Mouse (Mus musculus) forebrain, embryonic 13.5 days (tissue): ENCODE data around the gene Olfr960. TPM values are rescaled to one million over a fixed set of nuclear protein-coding genes. Genes with fewer than 3 reads are reported as not detected.

ENCODE experiments used
- ATAC-seq: fragments of 200-750 bp; cut with Nextera tagmentation; 2 replicates; pipeline ENCODE4 v1.8.0; 2017
- H3K27ac ChIP-seq: fragments of 300-500 bp; sonication (generic); 2 replicates; pipeline ENCODE4 v1.5.1; 2015; ENCODE audit warnings: inconsistent platforms, mild to moderate bottlenecking, moderate library complexity
- H3K27me3 ChIP-seq: fragments of 300-500 bp; sonication (generic); 2 replicates; pipeline ENCODE4 v1.6.1; 2015; ENCODE audit warnings: mild to moderate bottlenecking, inconsistent platforms
- H3K36me3 ChIP-seq: fragments of 300-500 bp; sonication (generic); 2 replicates; pipeline ENCODE4 v1.6.1; 2015; ENCODE audit warnings: mild to moderate bottlenecking, inconsistent platforms; ENCODE audit not compliant: poor library complexity, severe bottlenecking
- H3K4me1 ChIP-seq: fragments of 300-500 bp; sonication (generic); 2 replicates; pipeline ENCODE4 v1.6.1; 2015; ENCODE audit warnings: inconsistent platforms
- H3K4me2 ChIP-seq: fragments of 300-500 bp; sonication (generic); 2 replicates; pipeline ENCODE4 v1.6.1; 2015; ENCODE audit warnings: inconsistent platforms, mild to moderate bottlenecking, moderate library complexity
- H3K4me3 ChIP-seq: fragments of 300-500 bp; sonication (generic); 2 replicates; pipeline ENCODE4 v1.5.1; 2015; ENCODE audit warnings: mild to moderate bottlenecking, inconsistent platforms
- H3K9ac ChIP-seq: fragments of 300-500 bp; sonication (generic); 2 replicates; pipeline ENCODE4 v1.6.1; 2015; ENCODE audit warnings: mild to moderate bottlenecking, inconsistent platforms
- H3K9me3 ChIP-seq: fragments of 300-500 bp; sonication (generic); replicated peaks from 2 replicates; pipeline ENCODE4 v1.6.1; 2016; ENCODE audit warnings: inconsistent platforms
- WGBS: fragments of 180-500 bp; shearing (Covaris S2); methylation state at CpG from one replicate; pipeline ENCODE4 v1.1.7; 2015; 5-methylcytosine and 5-hydroxymethylcytosine counted together
- polyA plus RNA-seq: library from polyadenylated mRNA; unstranded; fragments of >200 nt; fragmentation: Nextera tagmentation; extraction: Ambion mirVana; gene quantifications from 2 replicates; pipeline ENCODE4 v1.2.1, GENCODE M21; 2015

The Olfr960 gene
- not detected in 2 replicates for polyA plus RNA-seq

DNA sequence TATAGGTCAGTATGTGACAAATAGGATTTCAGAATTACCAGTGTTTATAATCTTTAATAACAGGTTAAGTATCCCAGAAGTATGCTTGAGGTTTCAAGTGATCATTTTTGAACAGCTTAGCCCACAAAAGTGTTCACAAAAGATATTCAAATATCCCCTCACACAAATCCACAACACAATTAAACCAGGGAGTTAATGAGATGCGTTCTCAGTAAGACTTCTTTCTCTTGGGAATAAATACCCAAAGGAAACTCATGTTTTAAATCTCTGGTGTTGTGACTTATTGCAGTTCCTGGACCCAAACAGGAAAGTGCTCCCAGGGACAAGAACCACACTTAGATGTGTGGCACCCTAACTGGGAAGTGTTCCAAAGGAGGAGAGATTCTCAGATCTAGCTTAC lies at the start of gene Olfr960:
Olfr960 (plus strand) TSS at position 301 of the 400 bp plus-strand sequence.
- Histone ChIP-seq H3K9ac (no peak within 1 kb of the TSS), H3K27me3 (no peaks in the 10 kb centered on the region), H3K4me3 (no peak within 1 kb of the TSS), H3K9me3 (no peaks in the 10 kb centered on the region; the same call in 1 of the 2 replicates), H3K27ac (no peak within 1 kb of the TSS), H3K4me1 (no peaks in the 10 kb centered on the region), H3K36me3 (no peaks in the 10 kb centered on the region), H3K4me2 (no peak within 1 kb of the TSS)
- ATAC-seq: no peak
- 35% methylated on average over 1 of the region's 1 CpGs for WGBS

DNA sequence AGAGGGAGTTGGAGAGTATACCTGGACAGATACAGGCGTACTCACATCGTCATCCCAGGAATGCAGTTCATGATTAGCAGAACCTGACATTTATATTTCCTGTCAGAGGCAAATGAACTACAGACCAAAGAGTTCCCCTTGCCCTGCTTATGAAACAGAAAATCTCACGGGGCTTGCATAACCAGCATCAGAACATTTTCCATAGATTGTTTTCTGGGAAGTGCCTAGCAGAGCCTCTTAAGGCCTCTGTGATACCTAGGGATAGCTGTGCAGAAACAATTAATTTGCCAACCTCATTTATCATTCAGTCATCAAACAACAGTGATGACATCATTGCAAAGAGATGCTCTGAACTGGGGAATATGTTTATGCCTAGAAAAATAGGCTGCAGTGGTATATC lies 45.7 kb upstream of the Olfr960 start, which contains the start of gene Olfr959:
Olfr959 (minus strand) TSS at position 101 of the 400 bp plus-strand sequence.
- no peak within 1 kb of the TSS for H3K4me2 ChIP-seq
- no peak within 1 kb of the TSS for H3K9ac ChIP-seq
- H3K36me3 ChIP-seq: no peaks in the 10 kb centered on the region
- H3K4me3 ChIP-seq: no peak within 1 kb of the TSS
- H3K9me3 ChIP-seq: no peaks in the 10 kb centered on the region
- H3K4me1 ChIP-seq: no peaks in the 10 kb centered on the region
- no peaks in the 10 kb centered on the region for H3K27me3 ChIP-seq
- H3K27ac ChIP-seq: no peak within 1 kb of the TSS
- ATAC-seq: no peak
- 92% methylated on average over 3 of the region's 3 CpGs for WGBS

DNA sequence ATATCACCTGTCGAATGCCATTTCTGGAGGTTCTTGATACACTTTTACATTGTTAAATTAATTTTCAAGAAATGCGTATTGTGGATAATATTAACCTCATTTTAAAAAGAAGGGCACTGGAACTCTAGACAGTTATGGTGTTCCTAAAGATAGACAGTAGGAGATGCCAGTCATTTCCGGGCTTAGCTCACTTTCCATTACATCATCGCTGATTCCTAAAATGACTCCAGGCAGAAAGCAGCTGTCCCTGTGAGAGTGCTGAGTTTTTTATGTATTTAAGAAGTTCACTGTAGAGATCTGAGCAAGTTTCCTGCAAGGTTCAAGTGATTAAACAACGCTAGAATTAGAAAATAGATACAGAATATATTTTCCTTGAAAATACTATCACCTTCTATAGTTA lies 44.1 kb upstream of the Olfr960 start:
- Histone ChIP-seq H3K9ac (no peak overlapping the region), H3K4me3 (no peak overlapping the region), H3K4me2 (no peak overlapping the region), H3K27me3 (no peaks in the 10 kb centered on the region), H3K27ac (no peak overlapping the region), H3K4me1 (no peaks in the 10 kb centered on the region), H3K9me3 (no peaks in the 10 kb centered on the region), H3K36me3 (no peaks in the 10 kb centered on the region)
- no peak for ATAC-seq
- WGBS: 91% methylated on average over 5 of the region's 5 CpGs

DNA sequence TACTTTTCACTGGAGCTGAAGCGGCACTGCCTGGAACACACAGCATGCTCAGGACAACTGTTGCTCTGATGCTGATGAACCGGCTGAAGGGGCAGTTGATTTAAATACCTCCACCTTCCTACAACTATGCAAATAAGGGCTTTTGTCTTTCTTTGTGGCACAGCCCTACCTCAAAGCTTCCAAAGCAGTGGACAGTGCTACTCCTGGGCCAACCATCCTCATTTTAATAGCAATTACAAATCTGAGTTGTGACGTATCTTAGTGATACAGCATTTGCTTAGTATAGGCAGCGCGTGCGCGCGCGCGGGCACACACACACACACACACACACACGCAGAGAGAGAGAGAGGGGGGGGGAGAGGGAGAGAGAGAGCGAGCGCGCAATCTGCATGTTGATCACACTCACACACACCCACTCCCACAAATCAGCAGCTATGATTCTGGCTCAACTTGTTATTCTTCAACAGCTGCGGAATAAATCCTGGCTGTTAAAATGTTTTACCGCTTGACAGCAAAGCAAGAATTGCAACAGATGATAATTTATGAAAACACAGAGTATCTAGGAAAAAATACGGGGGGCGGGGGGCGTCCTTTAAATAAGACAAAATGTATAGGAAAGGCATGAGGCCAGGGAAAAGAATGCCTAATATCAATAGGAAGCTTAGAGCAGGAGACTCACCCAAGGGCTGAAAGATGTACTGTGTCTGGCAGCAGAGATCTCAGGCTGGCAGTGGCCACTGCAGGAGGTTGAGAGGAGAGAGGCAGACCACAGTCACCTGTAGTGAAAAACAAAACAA lies 18.4 kb upstream of the Olfr960 start:
- Histone ChIP-seq H3K4me2 (peak overlapping the region; percentile 70), H3K9me3 (no peaks in the 10 kb centered on the region), H3K4me3 (peak overlapping the region; percentile 42), H3K4me1 (peaks cover 17% of the 10 kb centered on the region; the same call in 1 of the 2 replicates), H3K27me3 (peaks cover 2% of the 10 kb centered on the region; the same call in 1 of the 2 replicates), H3K9ac (peak overlapping the region; percentile 52), H3K36me3 (no peaks in the 10 kb centered on the region), H3K27ac (peak overlapping the region; percentile 35; the same call in 1 of the 2 replicates)
- ATAC-seq: peak; percentile 96
- WGBS: 0% methylated on average over 19 of the region's 19 CpGs

DNA sequence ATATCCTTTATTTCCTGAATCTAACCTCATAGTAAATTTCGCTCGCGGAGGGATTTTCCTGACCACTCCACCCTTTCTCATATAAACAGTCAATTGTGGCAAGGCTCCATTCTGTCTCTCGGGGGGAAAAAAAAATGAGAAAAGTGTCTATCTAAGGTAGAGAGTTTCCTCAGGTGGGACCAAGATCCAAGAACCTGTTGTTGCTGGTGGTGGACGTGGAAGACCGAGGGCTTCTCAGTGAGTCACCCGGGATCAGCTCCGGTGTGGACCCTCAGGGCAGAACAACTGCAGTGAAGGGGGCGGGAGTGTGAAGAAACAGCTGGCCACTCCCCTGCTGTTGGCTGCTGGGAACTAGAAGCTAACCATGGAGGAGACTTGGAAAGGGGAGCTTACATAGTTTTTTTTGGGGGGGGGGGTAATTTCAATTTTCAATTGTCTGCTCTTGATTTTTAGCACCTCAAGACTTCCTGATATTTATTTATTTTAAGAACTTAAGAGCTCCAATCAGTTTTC lies 17.8 kb upstream of the Olfr960 start:
- peak; percentile 33 for ATAC-seq

DNA sequence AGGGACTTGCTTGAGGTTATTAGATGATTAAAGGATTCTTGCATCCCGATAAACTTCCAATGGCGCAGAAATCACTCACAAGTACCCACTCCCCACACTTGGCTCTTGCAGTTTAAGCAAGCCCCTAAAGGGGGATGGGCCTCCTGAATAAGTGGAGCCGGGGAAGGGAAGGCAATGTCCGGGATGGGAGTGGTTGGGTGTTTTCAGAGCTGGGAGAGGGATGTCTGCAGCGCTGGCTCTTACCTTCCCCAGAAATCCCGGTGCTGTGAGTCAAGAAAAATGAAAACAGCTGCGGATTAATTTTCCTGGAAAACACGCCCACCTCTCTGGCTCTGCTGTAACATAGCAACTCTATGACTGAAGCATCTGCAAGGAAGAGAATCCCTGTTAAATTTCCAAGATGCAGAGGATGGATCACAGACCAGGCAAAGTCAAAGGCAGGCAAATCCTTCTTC lies 17.1 kb upstream of the Olfr960 start, which contains the start of gene AW551984:
AW551984 (minus strand) TSS at position 405 of the 455 bp plus-strand sequence.
- peak within 1 kb of the TSS; percentile 52 for H3K9ac ChIP-seq
- WGBS: 0% methylated on average over 8 of the region's 8 CpGs
- ATAC-seq: peak; percentile 53; the same call in 1 of the 2 replicates
- peaks cover 2% of the 10 kb centered on the region; the same call in 1 of the 2 replicates for H3K27me3 ChIP-seq
- peak within 1 kb of the TSS; percentile 42 for H3K4me3 ChIP-seq
- peak within 1 kb of the TSS; percentile 70 for H3K4me2 ChIP-seq
- no peaks in the 10 kb centered on the region for H3K9me3 ChIP-seq
- H3K36me3 ChIP-seq: no peaks in the 10 kb centered on the region
- peaks cover 17% of the 10 kb centered on the region; the same call in 1 of the 2 replicates for H3K4me1 ChIP-seq
- H3K27ac ChIP-seq: peak within 1 kb of the TSS; percentile 35; the same call in 1 of the 2 replicates

More for the DNA sequence above, 17.8 kb upstream of the Olfr960 start:
- peak overlapping the region; percentile 35; the same call in 1 of the 2 replicates for H3K27ac ChIP-seq
- WGBS: under 1% methylated on average over 9 of the region's 9 CpGs
- H3K9ac ChIP-seq: peak overlapping the region; percentile 52
- H3K27me3 ChIP-seq: peaks cover 2% of the 10 kb centered on the region; the same call in 1 of the 2 replicates
- H3K9me3 ChIP-seq: no peaks in the 10 kb centered on the region
- H3K4me1 ChIP-seq: peaks cover 17% of the 10 kb centered on the region; the same call in 1 of the 2 replicates
- peak overlapping the region; percentile 70 for H3K4me2 ChIP-seq
- H3K4me3 ChIP-seq: peak overlapping the region; percentile 42
- H3K36me3 ChIP-seq: no peaks in the 10 kb centered on the region

DNA sequence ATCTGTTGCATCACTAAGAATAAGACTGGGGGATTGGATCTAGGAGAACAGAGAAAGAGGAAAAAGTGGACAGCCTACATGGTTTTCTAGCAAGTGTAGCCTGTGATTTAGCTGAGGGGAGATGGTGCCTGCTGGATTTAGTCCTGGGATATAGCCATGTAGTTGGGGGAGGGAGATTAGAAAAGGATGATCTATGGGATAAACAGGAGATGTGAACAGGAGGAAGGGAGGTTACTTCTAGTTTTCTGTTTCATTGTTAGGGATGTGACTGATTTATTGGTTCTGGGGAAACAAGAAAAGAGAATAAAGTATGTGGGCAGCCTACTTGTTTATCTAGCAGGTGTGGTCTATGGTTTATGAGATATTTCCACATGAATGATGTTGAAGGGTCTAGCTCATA lies 12.7 kb upstream of the Olfr960 start:
- Histone ChIP-seq H3K9me3 (no peaks in the 10 kb centered on the region), H3K9ac (no peak overlapping the region), H3K27me3 (peaks cover 2% of the 10 kb centered on the region; the same call in 1 of the 2 replicates), H3K4me2 (no peak overlapping the region), H3K36me3 (no peaks in the 10 kb centered on the region), H3K27ac (no peak overlapping the region), H3K4me1 (peaks cover 10% of the 10 kb centered on the region; the same call in 1 of the 2 replicates), H3K4me3 (no peak overlapping the region)
- ATAC-seq: no peak

DNA sequence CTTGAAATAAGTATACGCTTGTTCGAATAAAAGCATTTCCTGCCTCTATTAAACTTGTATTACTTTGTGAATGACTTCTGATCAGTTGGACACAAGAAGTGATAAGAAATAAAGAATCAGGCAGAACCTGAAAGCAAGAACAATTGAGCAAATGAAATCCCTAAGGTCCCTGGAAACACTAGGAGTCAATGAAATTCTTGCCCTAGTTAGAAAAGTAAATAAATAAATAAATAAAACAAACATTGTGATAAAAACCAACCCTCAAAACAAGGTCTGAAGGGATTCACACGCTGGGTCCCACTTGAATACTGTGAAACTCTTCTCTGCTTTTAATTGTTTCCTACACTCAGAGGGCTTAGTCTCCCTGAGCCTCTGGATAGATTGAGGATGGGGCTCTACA lies 10.8 kb upstream of the Olfr960 start, which contains the start of gene Olfr148:
Olfr148 (plus strand) TSS at position 301 of the 400 bp plus-strand sequence.
- no peak for ATAC-seq
- WGBS: 76% methylated on average over 3 of the region's 3 CpGs
- Histone ChIP-seq H3K27ac (no peak within 1 kb of the TSS), H3K4me1 (no peaks in the 10 kb centered on the region), H3K9me3 (no peaks in the 10 kb centered on the region), H3K9ac (no peak within 1 kb of the TSS), H3K27me3 (peaks cover under 1% of the 10 kb centered on the region; the same call in 1 of the 2 replicates), H3K36me3 (no peaks in the 10 kb centered on the region), H3K4me3 (no peak within 1 kb of the TSS), H3K4me2 (no peak within 1 kb of the TSS)

DNA sequence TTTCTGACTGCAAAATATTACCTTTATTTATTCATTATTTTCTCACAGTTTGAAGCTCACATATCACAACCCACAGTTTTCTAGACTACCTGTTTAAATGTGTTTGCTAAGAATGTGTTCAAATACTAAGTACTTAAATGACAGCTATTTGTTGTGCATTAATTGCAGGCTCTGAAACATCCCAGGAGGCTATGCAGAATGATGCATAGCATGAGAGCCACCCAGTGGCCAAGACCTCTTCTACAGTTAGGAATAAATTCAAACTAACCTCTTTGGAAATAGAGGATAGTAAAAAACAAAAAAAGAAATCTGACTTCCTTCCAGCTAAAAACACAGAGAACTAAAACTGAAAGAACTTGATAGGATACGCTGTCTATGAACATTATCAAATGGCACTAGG lies 9.2 kb upstream of the Olfr960 start:
- Histone ChIP-seq H3K4me1 (no peaks in the 10 kb centered on the region), H3K4me3 (no peak overlapping the region), H3K9ac (no peak overlapping the region), H3K36me3 (no peaks in the 10 kb centered on the region), H3K4me2 (no peak overlapping the region), H3K27me3 (no peaks in the 10 kb centered on the region), H3K9me3 (no peaks in the 10 kb centered on the region), H3K27ac (no peak overlapping the region)
- 74% methylated on average over 1 of the region's 1 CpGs for WGBS
- ATAC-seq: peak; percentile 74

DNA sequence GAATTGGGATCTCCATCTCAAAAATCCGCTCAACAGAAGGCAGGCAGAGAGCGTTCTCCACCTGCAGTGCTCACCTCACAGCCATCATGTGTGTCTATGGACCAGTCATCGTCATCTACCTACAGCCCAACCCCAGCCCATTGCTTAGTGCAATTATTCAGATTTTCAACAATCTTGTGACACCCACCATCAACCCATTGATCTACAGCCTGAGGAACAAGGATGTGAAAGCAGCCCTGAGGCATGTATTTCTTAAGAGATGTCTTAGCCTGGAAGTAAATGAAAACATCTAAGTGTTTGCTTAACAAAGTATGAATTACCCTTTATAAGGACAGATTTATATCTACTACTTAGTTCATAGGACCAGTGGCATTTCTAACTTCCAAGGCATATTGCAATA lies 2.6 kb downstream of the Olfr960 start:
- ATAC-seq: no peak
- H3K27me3 ChIP-seq: no peaks in the 10 kb centered on the region
- no peak overlapping the region for H3K4me2 ChIP-seq
- H3K9ac ChIP-seq: no peak overlapping the region
- H3K27ac ChIP-seq: no peak overlapping the region
- H3K36me3 ChIP-seq: no peaks in the 10 kb centered on the region
- WGBS: 94% methylated on average over 3 of the region's 3 CpGs
- no peaks in the 10 kb centered on the region for H3K4me1 ChIP-seq
- no peaks in the 10 kb centered on the region; the same call in 1 of the 2 replicates for H3K9me3 ChIP-seq
- H3K4me3 ChIP-seq: no peak overlapping the region

DNA sequence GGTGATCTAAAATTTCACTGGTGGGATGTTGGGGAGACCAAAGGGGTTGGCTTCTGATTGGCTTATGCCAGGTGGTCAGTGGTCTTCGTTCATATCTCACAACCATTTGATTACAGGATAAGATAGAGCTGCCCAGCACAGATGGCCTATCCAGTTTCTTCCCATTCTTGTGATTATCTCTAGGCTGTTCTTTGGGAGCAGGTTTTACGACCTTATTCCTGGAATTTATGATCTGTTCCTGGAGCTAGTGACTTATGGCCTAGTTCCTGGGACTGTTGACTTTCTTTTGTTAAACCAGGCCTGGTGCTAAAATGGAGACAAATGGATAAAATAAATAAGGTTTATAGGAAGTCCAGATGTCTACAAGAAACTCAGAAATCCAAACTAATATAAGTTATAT lies 3.5 kb downstream of the Olfr960 start:
- H3K4me2 ChIP-seq: no peak overlapping the region

DNA sequence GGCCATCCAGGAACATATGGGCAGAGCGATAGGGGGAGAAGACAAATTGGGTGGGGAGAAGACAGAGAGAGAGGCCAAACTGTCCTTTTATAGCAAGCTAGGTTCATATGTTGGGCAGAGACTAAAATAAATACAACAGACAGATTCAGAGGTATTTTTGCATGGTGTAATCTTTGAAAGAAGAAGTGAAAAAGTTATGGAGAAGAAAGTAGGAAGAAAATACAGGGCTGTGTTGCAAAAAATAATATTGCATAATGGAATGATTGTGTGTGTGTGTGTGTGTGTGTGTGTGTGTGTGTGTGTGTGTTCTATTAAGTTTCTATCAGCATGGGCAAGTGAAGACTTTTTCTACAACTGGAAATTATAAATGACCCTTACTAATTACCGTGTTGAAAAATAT lies 7.9 kb downstream of the Olfr960 start:
- H3K27ac ChIP-seq: no peak overlapping the region
- WGBS: 87% methylated on average over 2 of the region's 2 CpGs
- H3K9ac ChIP-seq: no peak overlapping the region
- H3K36me3 ChIP-seq: no peaks in the 10 kb centered on the region
- no peaks in the 10 kb centered on the region for H3K9me3 ChIP-seq
- ATAC-seq: no peak
- no peaks in the 10 kb centered on the region for H3K27me3 ChIP-seq
- H3K4me2 ChIP-seq: no peak overlapping the region
- no peaks in the 10 kb centered on the region for H3K4me1 ChIP-seq
- no peak overlapping the region for H3K4me3 ChIP-seq

More for the DNA sequence above, 3.5 kb downstream of the Olfr960 start:
- no peak for ATAC-seq
- H3K36me3 ChIP-seq: no peaks in the 10 kb centered on the region
- WGBS: 82% methylated on average over 2 of the region's 2 CpGs
- no peaks in the 10 kb centered on the region for H3K27me3 ChIP-seq
- no peak overlapping the region for H3K9ac ChIP-seq
- no peaks in the 10 kb centered on the region for H3K9me3 ChIP-seq
- no peak overlapping the region for H3K4me3 ChIP-seq
- no peaks in the 10 kb centered on the region for H3K4me1 ChIP-seq
- H3K27ac ChIP-seq: no peak overlapping the region
